Mouse (Mus musculus) forebrain, embryonic 10.5 days (tissue): ENCODE measurements around the gene Atp2a3. TPM values are rescaled to one million over a fixed set of nuclear protein-coding genes. Genes with fewer than 3 reads are reported as not detected.

Experiments
- DNase-seq: peaks from one replicate; pipeline ENCODE4 v3.0.0-alpha.2; 2017; ENCODE audit warnings: low spot score; ENCODE audit errors: extremely low spot score
- H3K27ac ChIP-seq: fragments of 300-500 bp; sonication (generic); 2 replicates; pipeline ENCODE4 v1.5.1; 2016; ENCODE audit warnings: mild to moderate bottlenecking
- H3K27me3 ChIP-seq: fragments of 300-500 bp; sonication (generic); 2 replicates; pipeline ENCODE4 v1.6.1; 2016; ENCODE audit warnings: mild to moderate bottlenecking; ENCODE audit not compliant: poor library complexity, severe bottlenecking
- H3K36me3 ChIP-seq: fragments of 300-500 bp; sonication (generic); replicated peaks from 2 replicates; pipeline ENCODE4 v1.6.1; 2016; ENCODE audit warnings: mild to moderate bottlenecking, moderate library complexity
- H3K4me1 ChIP-seq: fragments of 300-500 bp; sonication (generic); 2 replicates; pipeline ENCODE4 v1.6.1; 2016
- H3K4me3 ChIP-seq: fragments of 300-500 bp; sonication (generic); 2 replicates; pipeline ENCODE4 v1.5.1; 2016; ENCODE audit warnings: mild to moderate bottlenecking, moderate library complexity
- H3K9me3 ChIP-seq: fragments of 300-500 bp; sonication (generic); 2 replicates; pipeline ENCODE4 v1.6.1; 2016; ENCODE audit warnings: mild to moderate bottlenecking, moderate library complexity
- WGBS: fragments of 180-500 bp; shearing (Covaris S2); methylation state at CpG from one replicate; pipeline ENCODE4 v1.1.7; 2016; 5-methylcytosine and 5-hydroxymethylcytosine counted together
- polyA plus RNA-seq: library from polyadenylated mRNA; unstranded; fragments of >200 nt; fragmentation: Nextera tagmentation; extraction: Ambion mirVana; gene quantifications from 2 replicates; pipeline ENCODE4 v1.2.1, GENCODE M21; 2016

Gene Atp2a3
- polyA plus RNA-seq, 1 experiment from 2014 or later: 1.6 TPM

- WGBS: 93% methylated on average over 6 of the region's 6 CpGs
Measured at GRCm38 (mm10) chr11:72996346-72996745, 35.4 kb downstream of the Atp2a3 start.

GRCm38 (mm10) chr11:72996781-72997180 is 35.8 kb downstream of the Atp2a3 start:
- WGBS: 84% methylated on average over 2 of the region's 2 CpGs
- DNase-seq: no peak
- Histone ChIP-seq H3K27me3 (0 out of 2 replicates have a peak, but pooled peaks cover 4% of the 10 kb centered on the region), H3K9me3 (no peaks in the 10 kb centered on the region), H3K4me3 (no peak overlapping the region), H3K27ac (no peak overlapping the region), H3K4me1 (peaks cover 20% of the 10 kb centered on the region), H3K36me3 (no peaks in the 10 kb centered on the region)

More at GRCm38 (mm10) chr11:72996346-72996745, 35.4 kb downstream of the Atp2a3 start:
- no peaks in the 10 kb centered on the region for H3K9me3 ChIP-seq
- no peak overlapping the region for H3K27ac ChIP-seq
- peaks cover 21% of the 10 kb centered on the region for H3K4me1 ChIP-seq
- no peak overlapping the region for H3K4me3 ChIP-seq
- H3K36me3 ChIP-seq: no peaks in the 10 kb centered on the region
- DNase-seq: no peak
- 0 out of 2 replicates have a peak, but pooled peaks cover 2% of the 10 kb centered on the region for H3K27me3 ChIP-seq

- no peaks in the 10 kb centered on the region for H3K36me3 ChIP-seq
- no peaks in the 10 kb centered on the region for H3K9me3 ChIP-seq
- no peak overlapping the region for H3K27ac ChIP-seq
- peaks cover 15% of the 10 kb centered on the region for H3K4me1 ChIP-seq
- WGBS: 80% methylated on average over 13 of the region's 13 CpGs
- DNase-seq: no peak
- 0 out of 2 replicates have a peak, but pooled peaks cover 4% of the 10 kb centered on the region for H3K27me3 ChIP-seq
- no peak overlapping the region for H3K4me3 ChIP-seq
Measured at GRCm38 (mm10) chr11:72997529-72998326, 36.8 kb downstream of the Atp2a3 start.

- 60% methylated on average over 8 of the region's 8 CpGs for WGBS
- no peak for DNase-seq
- H3K9me3 ChIP-seq: no peaks in the 10 kb centered on the region
- H3K27me3 ChIP-seq: 0 out of 2 replicates have a peak, but pooled peaks cover 4% of the 10 kb centered on the region
- H3K36me3 ChIP-seq: no peaks in the 10 kb centered on the region
- peaks cover 15% of the 10 kb centered on the region for H3K4me1 ChIP-seq
- peak within 1 kb of the TSS; percentile 20; the same call in 1 of the 2 replicates for H3K27ac ChIP-seq
- H3K4me3 ChIP-seq: no peak within 1 kb of the TSS
Measured at GRCm38 (mm10) chr11:72998771-72999170, 37.8 kb downstream of the Atp2a3 start, which contains the start of gene P2rx1. TSS of gene P2rx1 (plus strand) at chr11:72999103.

- Histone ChIP-seq H3K9me3 (no peaks in the 10 kb centered on the region), H3K4me3 (no peak overlapping the region), H3K27me3 (0 out of 2 replicates have a peak, but pooled peaks cover 4% of the 10 kb centered on the region), H3K27ac (no peak overlapping the region), H3K36me3 (no peaks in the 10 kb centered on the region), H3K4me1 (peaks cover 15% of the 10 kb centered on the region)
- WGBS: 13% methylated on average over 6 of the region's 6 CpGs
- peak; percentile 52 for DNase-seq
Measured at GRCm38 (mm10) chr11:73001029-73001428, 40.1 kb downstream of the Atp2a3 start.

GRCm38 (mm10) chr11:73006377-73006776 is 45.4 kb downstream of the Atp2a3 start:
- Histone ChIP-seq H3K9me3 (no peaks in the 10 kb centered on the region), H3K27ac (no peak overlapping the region), H3K27me3 (peaks cover 24% of the 10 kb centered on the region), H3K36me3 (no peaks in the 10 kb centered on the region), H3K4me3 (no peak overlapping the region), H3K4me1 (no peaks in the 10 kb centered on the region)
- 8% methylated on average over 2 of the region's 2 CpGs for WGBS
- peak; percentile 57 for DNase-seq

- Histone ChIP-seq H3K4me1 (no peaks in the 10 kb centered on the region), H3K9me3 (no peaks in the 10 kb centered on the region), H3K27me3 (peaks cover 22% of the 10 kb centered on the region), H3K36me3 (no peaks in the 10 kb centered on the region), H3K4me3 (no peak overlapping the region), H3K27ac (no peak overlapping the region)
- no peak for DNase-seq
- 93% methylated on average over 3 of the region's 3 CpGs for WGBS
Measured at GRCm38 (mm10) chr11:73007113-73007512, 46.1 kb downstream of the Atp2a3 start.

GRCm38 (mm10) chr11:73007698-73008481 is 46.9 kb downstream of the Atp2a3 start:
- Histone ChIP-seq H3K9me3 (no peaks in the 10 kb centered on the region), H3K4me3 (no peak overlapping the region), H3K27ac (no peak overlapping the region), H3K27me3 (peaks cover 22% of the 10 kb centered on the region), H3K36me3 (no peaks in the 10 kb centered on the region), H3K4me1 (no peaks in the 10 kb centered on the region)
- 67% methylated on average over 11 of the region's 11 CpGs for whole genome bisulfite sequencing
- DNase-seq: peak; percentile 41

- peaks cover 22% of the 10 kb centered on the region for H3K27me3 ChIP-seq
- WGBS: 70% methylated on average over 2 of the region's 2 CpGs
- DNase-seq: no peak
- no peaks in the 10 kb centered on the region for H3K9me3 ChIP-seq
- H3K36me3 ChIP-seq: no peaks in the 10 kb centered on the region
- H3K4me1 ChIP-seq: no peaks in the 10 kb centered on the region
- H3K4me3 ChIP-seq: no peak overlapping the region
- H3K27ac ChIP-seq: no peak overlapping the region
Measured at GRCm38 (mm10) chr11:73008826-73009225, 47.9 kb downstream of the Atp2a3 start.

GRCm38 (mm10) chr11:73009531-73010274 is 48.7 kb downstream of the Atp2a3 start:
- no peak for DNase-seq
- H3K27me3 ChIP-seq: peaks cover 23% of the 10 kb centered on the region

GRCm38 (mm10) chr11:73013981-73014380 is 53.0 kb downstream of the Atp2a3 start:
- 79% methylated on average over 5 of the region's 5 CpGs for WGBS
- DNase-seq: no peak
- H3K27me3 ChIP-seq: peaks cover 48% of the 10 kb centered on the region

More at GRCm38 (mm10) chr11:73009531-73010274, 48.7 kb downstream of the Atp2a3 start:
- Histone ChIP-seq H3K4me3 (no peak overlapping the region), H3K9me3 (no peaks in the 10 kb centered on the region), H3K36me3 (no peaks in the 10 kb centered on the region), H3K27ac (no peak overlapping the region), H3K4me1 (no peaks in the 10 kb centered on the region)
- 58% methylated on average over 13 of the region's 13 CpGs for WGBS

GRCm38 (mm10) chr11:73014831-73015344 is 53.9 kb downstream of the Atp2a3 start:
- Histone ChIP-seq H3K36me3 (no peaks in the 10 kb centered on the region), H3K9me3 (no peaks in the 10 kb centered on the region), H3K27ac (no peak overlapping the region), H3K4me3 (no peak overlapping the region), H3K4me1 (peaks cover 19% of the 10 kb centered on the region), H3K27me3 (peaks cover 49% of the 10 kb centered on the region)
- no peak for DNase-seq
- 94% methylated on average over 4 of the region's 4 CpGs for WGBS

More at GRCm38 (mm10) chr11:73013981-73014380, 53.0 kb downstream of the Atp2a3 start:
- no peaks in the 10 kb centered on the region for H3K36me3 ChIP-seq
- H3K27ac ChIP-seq: no peak overlapping the region
- no peaks in the 10 kb centered on the region for H3K9me3 ChIP-seq
- H3K4me1 ChIP-seq: peaks cover 10% of the 10 kb centered on the region
- no peak overlapping the region for H3K4me3 ChIP-seq
